Mouse (Mus musculus): Measurements from ENCODE around the gene Lgals1. TPM values are rescaled to one million over a fixed set of nuclear protein-coding genes. Genes with fewer than 3 reads are reported as not detected.

The Lgals1 gene
- total and polyA plus RNA-seq, 3 experiments: 646 to 1,010 (median 974) TPM

- no peak for TF ChIP-seq MYC (IDR thresholded peaks at IDR 0.05; ENCODE audit: low read depth, low read length)
- TF ChIP-seq NELFE (IDR thresholded peaks at IDR 0.05; ENCODE audit: low read depth, low read length): no peak
Observed at GRCm38 (mm10) chr15:78880432-78880831, 46.1 kb upstream of the Lgals1 start (continued).

GRCm38 (mm10) chr15:78881828-78882227, 44.7 kb upstream of the Lgals1 start:
- Histone ChIP-seq H3K4me3 (ENCODE audit: control insufficient read depth in 1 of 2, insufficient read depth in 1 of 2, low read depth in 2 of 2, low read length in 2 of 2) (no peak overlapping the region), H3K27me3 (ENCODE audit: control insufficient read depth in 1 of 2, insufficient read depth in 2 of 2, low read length in 2 of 2) (no peaks in the 10 kb centered on the region), H3K36me3 (ENCODE audit: control insufficient read depth in 1 of 2, insufficient read depth in 2 of 2, low read length in 2 of 2) (peaks cover 0 to 5% of the 10 kb centered on the region in 2 experiments; a peak in 2 of 4 replicates), H3K4me1 (ENCODE audit: control insufficient read depth in 1 of 2, insufficient read depth in 2 of 2, low read length in 2 of 2) (peaks cover 0 to 6% of the 10 kb centered on the region in 2 experiments; a peak in 2 of 4 replicates), H3K27ac (ENCODE audit: control insufficient read depth, low read depth, low read length) (no peak overlapping the region), H3K9me3 (replicated peaks; ENCODE audit: insufficient read depth, low read length) (no peaks in the 10 kb centered on the region), H3K9ac (ENCODE audit: control insufficient read depth, low read depth, low read length, poor library complexity, severe bottlenecking) (no peak overlapping the region), H3K79me2 (ENCODE audit: control insufficient read depth, insufficient read depth, low read length, poor library complexity) (peaks cover 9% of the 10 kb centered on the region)
- no peak for DNase-seq (ENCODE audit: low read depth, low spot score)
- TF ChIP-seq HCFC1 (IDR thresholded peaks at IDR 0.05; ENCODE audit: low read depth, low read length): no peak
- no peak for TF ChIP-seq EP300 (IDR thresholded peaks at IDR 0.05; ENCODE audit: low read depth in 1 of 2, low read length in 2 of 2)
- TF ChIP-seq CHD2 (IDR thresholded peaks at IDR 0.05; ENCODE audit: low read length): no peak
- no peak for TF ChIP-seq NRF1 (IDR thresholded peaks at IDR 0.05; ENCODE audit: insufficient read depth, low read depth, low read length, poor library complexity, severe bottlenecking)
- TF ChIP-seq RAD21 (IDR thresholded peaks at IDR 0.05; ENCODE audit: low read depth, low read length): no peak; the same call in 1 of the 2 replicates
- no peak for TF ChIP-seq ZMIZ1 (IDR thresholded peaks at IDR 0.05; ENCODE audit: low read depth, low read length)
- no peak for TF ChIP-seq KAT2A (conservative IDR thresholded peaks at IDR 0.05; ENCODE audit: low read depth, low read length)
- no peak for TF ChIP-seq CHD1 (IDR thresholded peaks at IDR 0.05; ENCODE audit: low read depth, low read length)
- no peak for TF ChIP-seq E2F4 (IDR thresholded peaks at IDR 0.05; ENCODE audit: borderline replicate concordance, low read depth, low read length)
- no peak for TF ChIP-seq MAFK (IDR thresholded peaks at IDR 0.05; ENCODE audit: borderline replicate concordance, low read depth, low read length)
- no peak for TF ChIP-seq MAZ (IDR thresholded peaks at IDR 0.05; ENCODE audit: low read depth, low read length)
- TF ChIP-seq UBTF (IDR thresholded peaks at IDR 0.05; ENCODE audit: borderline replicate concordance, insufficient read depth, low read depth, low read length): no peak
- no peak for TF ChIP-seq TAL1 (IDR thresholded peaks at IDR 0.05; ENCODE audit: low read length)
- TF ChIP-seq MYB (IDR thresholded peaks at IDR 0.05; ENCODE audit: low read depth, low read length): no peak
- no peak for TF ChIP-seq ZC3H11A (IDR thresholded peaks at IDR 0.05; ENCODE audit: low read depth, low read length)
- TF ChIP-seq ZKSCAN1 (IDR thresholded peaks at IDR 0.05; ENCODE audit: low read depth, low read length): no peak
- TF ChIP-seq ETS1 (IDR thresholded peaks at IDR 0.05; ENCODE audit: low read depth, low read length): no peak

Measured in MEL (cell line).